Mouse (Mus musculus): Measurements from ENCODE around the gene Hyal4. TPM values are rescaled to one million over a fixed set of nuclear protein-coding genes. Genes with fewer than 3 reads are reported as not detected.
A peak's percentile ranks its signal among the peaks of the same experiment; 100 is the strongest.

The Hyal4 gene
- not detected for total RNA-seq (2021)
- long read RNA-seq, experiment 1 = 0 reads
- long read RNA-seq, experiment 2 = 0 reads

GRCm38 (mm10) chr6:24748029-24748428 is at the start of gene Hyal4:
Gene Hyal4, plus strand, starts transcription at chr6:24748329.
- DNase-seq (ENCODE audit: low spot score) = no peak

- DNase-seq (ENCODE audit: low spot score) = no peak
Measured at GRCm38 (mm10) chr6:24707090-24707489, 41.0 kb upstream of the Hyal4 start.

- DNase-seq (ENCODE audit: low spot score) = no peak
Measured at GRCm38 (mm10) chr6:24707499-24707898, 40.6 kb upstream of the Hyal4 start.

GRCm38 (mm10) chr6:24721317-24722099 is 26.6 kb upstream of the Hyal4 start:
- DNase-seq (ENCODE audit: low spot score) = peak; percentile 19

GRCm38 (mm10) chr6:24728130-24728529 is 20.0 kb upstream of the Hyal4 start:
- DNase-seq (ENCODE audit: low spot score) = no peak

- no peak for DNase-seq (ENCODE audit: low spot score)
Measured at GRCm38 (mm10) chr6:24732945-24733344, 15.2 kb upstream of the Hyal4 start, which contains the start of gene Hyal6. Gene Hyal6, plus strand, starts transcription at chr6:24733245.

- DNase-seq (ENCODE audit: low spot score) = no peak
Measured at GRCm38 (mm10) chr6:24734565-24734964, 13.6 kb upstream of the Hyal4 start.

- DNase-seq (ENCODE audit: low spot score) = no peak
Measured at GRCm38 (mm10) chr6:24759281-24759680, 11.2 kb downstream of the Hyal4 start.

- DNase-seq (ENCODE audit: low spot score) = no peak
Measured at GRCm38 (mm10) chr6:24766261-24766660, 18.1 kb downstream of the Hyal4 start.

GRCm38 (mm10) chr6:24779182-24779581 is 31.1 kb downstream of the Hyal4 start:
- no peak for DNase-seq (ENCODE audit: low spot score)

- DNase-seq (ENCODE audit: low spot score) = no peak
Measured at GRCm38 (mm10) chr6:24790888-24791287, 42.8 kb downstream of the Hyal4 start, which contains the start of gene Spam1. Gene Spam1, plus strand, starts transcription at chr6:24791188.

Other genes with a start within 250 kb of the Hyal4 start
- under 1 TPM; 0.19 to 0.23 TPM for gene Iqub, start 233.3 kb upstream of the Hyal4 start, total RNA-seq (2021)
- 100 to 1,000 TPM; 639 to 641 TPM for gene Ndufa5, start 220.3 kb upstream of the Hyal4 start, total RNA-seq (2021)
- gene Asb15, start 220.2 kb upstream of the Hyal4 start, total RNA-seq (2021) = 10 to 100 TPM; 69.6 to 81.3 TPM
- 100 to 1,000 TPM; 254 to 431 TPM for gene Lmod2, start 150.6 kb upstream of the Hyal4 start, total RNA-seq (2021)
- 10 to 100 TPM; 14.8 to 18.9 TPM for gene Wasl, start 83.3 kb upstream of the Hyal4 start, total RNA-seq (2021)
- not detected for gene Hyal6, start 15.1 kb upstream of the Hyal4 start, total RNA-seq (2021)
- gene Spam1, start 42.9 kb downstream of the Hyal4 start, total RNA-seq (2021) = not detected
- not detected for gene Hyal5, start 109.7 kb downstream of the Hyal4 start, total RNA-seq (2021)
- under 1 TPM; 0.11 to 0.24 TPM for gene Tmem229a, start 208.0 kb downstream of the Hyal4 start, total RNA-seq (2021)